Mouse (Mus musculus) megakaryocyte, adult 5-6 weeks (primary cell): ENCODE results near the gene Casp2. TPM values are rescaled to one million over a fixed set of nuclear protein-coding genes. Genes with fewer than 3 reads are reported as not detected.

Experiments used
- total RNA-seq, 2 experiments: library from RNA; stranded (forward) in 1 of 2; stranded (reverse) in 1 of 2; fragments of 153-499, 151-499 nt in 1 of 2; fragments of 221-1000, 200-1000 nt in 1 of 2; gene quantifications; 2 replicates each; pipeline versions ENCODE4 v1.2.3 to v1.2.4; 2015 to 2017

The Casp2 gene
- total RNA-seq, 2 experiments from 2014 or later = 53.5 to 65.9 TPM

Other genes with a start within 250 kb of the Casp2 start
- not detected in 2 replicates for gene Sva, start 226.6 kb upstream of the Casp2 start, total RNA-seq (2015)
- not detected in 2 replicates for gene Sva, start 226.6 kb upstream of the Casp2 start, total RNA-seq (2017)
- not detected in 2 replicates for gene Tas2r139, start 124.0 kb upstream of the Casp2 start, total RNA-seq (2015)
- not detected in 2 replicates for gene Tas2r139, start 124.0 kb upstream of the Casp2 start, total RNA-seq (2017)
- not detected in 2 replicates for gene Tas2r144, start 49.7 kb upstream of the Casp2 start, total RNA-seq (2015)
- gene Tas2r144, start 49.7 kb upstream of the Casp2 start, total RNA-seq (2017) = not detected in 2 replicates
- gene Gstk1, start 19.1 kb upstream of the Casp2 start, total RNA-seq (2015) = 15.4 and 18.6 TPM in 2 replicates
- gene Gstk1, start 19.1 kb upstream of the Casp2 start, total RNA-seq (2017) = 6.7 and 9.4 TPM in 2 replicates
- not detected in 2 replicates for gene Tmem139, start 3.0 kb upstream of the Casp2 start, total RNA-seq (2015)
- gene Tmem139, start 3.0 kb upstream of the Casp2 start, total RNA-seq (2017) = not detected in 2 replicates
- 1.5 TPM in 1 of 2 replicates, not detected in the other for gene Clcn1, start 21.7 kb downstream of the Casp2 start, total RNA-seq (2015)
- gene Clcn1, start 21.7 kb downstream of the Casp2 start, total RNA-seq (2017) = not detected in 2 replicates
- not detected in 2 replicates for gene Fam131b, start 59.7 kb downstream of the Casp2 start, total RNA-seq (2015)
- gene Fam131b, start 59.7 kb downstream of the Casp2 start, total RNA-seq (2017) = not detected in 2 replicates
- 411 and 420 TPM in 2 replicates for gene Zyx, start 84.6 kb downstream of the Casp2 start, total RNA-seq (2015)
- gene Zyx, start 84.6 kb downstream of the Casp2 start, total RNA-seq (2017) = 117 and 131 TPM in 2 replicates
- gene Epha1, start 108.3 kb downstream of the Casp2 start, total RNA-seq (2015) = not detected in 2 replicates
- not detected in 2 replicates for gene Epha1, start 108.3 kb downstream of the Casp2 start, total RNA-seq (2017)
- gene Tas2r143, start 135.3 kb downstream of the Casp2 start, total RNA-seq (2015) = 0.39 and 1.6 TPM in 2 replicates
- gene Tas2r143, start 135.3 kb downstream of the Casp2 start, total RNA-seq (2017) = 1.5 TPM in 1 of 2 replicates, not detected in the other
- gene Tas2r135, start 140.4 kb downstream of the Casp2 start, total RNA-seq (2015) = 0.25 and 0.59 TPM in 2 replicates
- not detected in 2 replicates for gene Tas2r135, start 140.4 kb downstream of the Casp2 start, total RNA-seq (2017)
- 0.47 and 0.59 TPM in 2 replicates for gene Tas2r126, start 169.6 kb downstream of the Casp2 start, total RNA-seq (2015)
- gene Tas2r126, start 169.6 kb downstream of the Casp2 start, total RNA-seq (2017) = not detected in 2 replicates
- gene Olfr458, start 200.2 kb downstream of the Casp2 start, total RNA-seq (2015) = not detected in 2 replicates
- gene Olfr458, start 200.2 kb downstream of the Casp2 start, total RNA-seq (2017) = not detected in 2 replicates
- not detected in 2 replicates for gene Olfr457, start 211.3 kb downstream of the Casp2 start, total RNA-seq (2015)
- gene Olfr457, start 211.3 kb downstream of the Casp2 start, total RNA-seq (2017) = 0.04 TPM in 1 of 2 replicates, not detected in the other
- not detected in 2 replicates for gene Olfr456, start 222.2 kb downstream of the Casp2 start, total RNA-seq (2015)
- gene Olfr456, start 222.2 kb downstream of the Casp2 start, total RNA-seq (2017) = not detected in 2 replicates